Comparison of ENCODE assay signal across 26 mouse cellular contexts in the genomic region with DNA sequence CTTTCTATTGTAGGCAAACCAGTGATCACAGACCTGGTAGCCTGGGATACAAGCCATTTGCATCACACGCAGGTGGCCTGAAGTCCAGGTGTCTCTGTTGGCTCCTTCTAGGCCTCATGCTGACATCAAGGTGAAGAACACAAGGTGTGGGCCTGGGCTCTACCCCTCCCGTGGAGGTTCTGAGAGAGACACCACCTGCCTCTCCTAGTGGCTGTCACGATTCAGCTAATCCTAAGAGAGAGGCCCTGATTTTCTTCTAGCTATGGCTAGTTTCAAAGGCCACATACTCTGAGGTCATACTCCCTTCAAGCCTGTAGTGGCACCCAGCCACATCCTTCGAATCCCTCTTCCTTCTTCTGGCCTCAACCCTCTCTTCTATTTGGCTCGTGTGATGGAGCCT. TPM values are rescaled to one million over a fixed set of nuclear protein-coding genes. Genes with fewer than 3 reads are reported as not detected.
A peak's percentile ranks its signal among the peaks of the same experiment; 100 is the strongest.
DNase-seq lines count a peak whose midpoint lies in the region; ATAC-seq lines count a peak whose summit lies in the region.
"Had no signal": no experiment of that assay in that cellular context is flagged by ENCODE, and none has a peak within 500 bp of the region (broad histone marks: within the 10 kb centered on the region; RNA-seq: fewer than 3 reads in every experiment).

No protein-coding gene starts in this region.

- WGBS in midbrain, embryonic 10.5 days, result 76% methylated on average over 5 of the region's 5 CpGs
- 72% methylated on average over 5 of the region's 5 CpGs for WGBS in midbrain, embryonic 14.5 days

- H3K4me2 ChIP-seq in midbrain, embryonic 14.5 days (ENCODE audit: low read length), result no peak overlapping the region
- H3K4me2 ChIP-seq: embryonic facial prominence, embryonic 13.5 days; heart, embryonic 11.5 days; liver, embryonic 15.5 days; lung, embryonic 15.5 days had no signal

- no peaks in the 10 kb centered on the region for H3K27me3 ChIP-seq in midbrain, embryonic 10.5 days (ENCODE audit: low read depth, poor library complexity, severe bottlenecking)
- H3K27me3 ChIP-seq in midbrain, embryonic 14.5 days (ENCODE audit: control insufficient read depth, insufficient read depth, low read length), result no peaks in the 10 kb centered on the region
- H3K27me3 ChIP-seq: embryonic facial prominence, embryonic 13.5 days; liver, embryonic 15.5 days; lung, embryonic 15.5 days had no signal

- peak; percentile 4 for DNase-seq in midbrain, embryonic 10.5 days (ENCODE audit: low spot score)
- no peak for DNase-seq in midbrain, embryonic 14.5 days
- DNase-seq in brain, adult 2 months (ENCODE audit: low read depth, low spot score), result peak; percentile 97
- DNase-seq in cerebellum, adult 9-10 months, result peak; percentile 97
- no peak for DNase-seq in adrenal gland, postnatal 4 days (ENCODE audit: low spot score in 2 of 2)
- no peak for DNase-seq in urinary bladder, adult 18-20 months (ENCODE audit: low spot score in 2 of 2)
- DNase-seq: adrenal gland, adult 8-10 months; embryo, embryonic 11 days; gastrocnemius, adult 2 months; heart, postnatal 10 days; kidney, adult 18-20 months; layer of hippocampus, adult 9-11 months; liver; retina, postnatal 1 day had no signal

- peaks cover 5% of the 10 kb centered on the region; the same call in 1 of the 2 replicates for H3K4me1 ChIP-seq in midbrain, embryonic 10.5 days
- H3K4me1 ChIP-seq in midbrain, embryonic 14.5 days (ENCODE audit: control insufficient read depth, insufficient read depth, low read length), result no peaks in the 10 kb centered on the region
- H3K4me1 ChIP-seq: liver, embryonic 15.5 days; lung, embryonic 15.5 days had no signal

- no peaks in the 10 kb centered on the region for H3K9me3 ChIP-seq in midbrain, embryonic 10.5 days (replicated peaks)
- no peaks in the 10 kb centered on the region for H3K9me3 ChIP-seq in midbrain, embryonic 14.5 days (ENCODE audit: control insufficient read depth, low read length)
- H3K9me3 ChIP-seq: embryonic facial prominence, embryonic 13.5 days; liver, embryonic 15.5 days; lung, embryonic 15.5 days had no signal

- H3K36me3 ChIP-seq in midbrain, embryonic 10.5 days, result no peaks in the 10 kb centered on the region
- H3K36me3 ChIP-seq in midbrain, embryonic 14.5 days (ENCODE audit: control insufficient read depth, insufficient read depth, low read length), result no peaks in the 10 kb centered on the region
- H3K36me3 ChIP-seq: embryonic facial prominence, embryonic 13.5 days; liver, embryonic 15.5 days; lung, embryonic 15.5 days had no signal

- H3K4me3 ChIP-seq in midbrain, embryonic 10.5 days, result no peak overlapping the region
- H3K4me3 ChIP-seq in midbrain, embryonic 14.5 days (replicated peaks; ENCODE audit: low read depth, low read length), result no peak overlapping the region
- H3K4me3 ChIP-seq: embryonic facial prominence, embryonic 13.5 days; erythroblast, embryonic 14.5 days; gastrocnemius, adult 2 months; left cerebral cortex, adult 2 months; liver, embryonic 15.5 days; lung, embryonic 15.5 days had no signal

- no peak overlapping the region for H3K27ac ChIP-seq in midbrain, embryonic 10.5 days (replicated peaks)
- H3K27ac ChIP-seq in midbrain, embryonic 14.5 days (replicated peaks; ENCODE audit: low read depth, low read length), result no peak overlapping the region
- H3K27ac ChIP-seq: embryonic facial prominence, embryonic 13.5 days; gastrocnemius, adult 2 months; left cerebral cortex, adult 2 months; liver, embryonic 15.5 days; lung, embryonic 15.5 days had no signal

- no peak for ATAC-seq in midbrain, embryonic 14.5 days (ENCODE audit: low FRiP score, low TSS enrichment)
- peak; percentile 77 for ATAC-seq in cerebellum, adult (ENCODE audit: insufficient number of reproducible peaks, low FRiP score, low TSS enrichment)
- no peak for ATAC-seq in megakaryocyte-erythroid progenitor cell, adult 5-6 weeks (replicated peaks; ENCODE audit: low FRiP score, low TSS enrichment, poor library complexity, severe bottlenecking)
- ATAC-seq: activated CD4-positive, CD25-positive, alpha-beta regulatory T cell, adult 4 months; forebrain, embryonic 14.5 days had no signal

- H3K9ac ChIP-seq in midbrain, embryonic 14.5 days (replicated peaks; ENCODE audit: low read length), result no peak overlapping the region
- H3K9ac ChIP-seq: embryonic facial prominence, embryonic 13.5 days; liver, embryonic 15.5 days; lung, embryonic 15.5 days had no signal

RNA-seq across cellular contexts. Expression of a gene that starts 12.2 kb away (rescaled TPM):
- polyA plus RNA-seq in midbrain, embryonic 10.5 days (2016; fragmentation: Nextera tagmentation; extraction: Ambion mirVana), result 5.8 and 6.7 TPM in 2 replicates
- polyA plus RNA-seq in midbrain, embryonic 14.5 days (2014; fragmentation: Nextera tagmentation; extraction: Ambion mirVana), result 62.5 and 79.2 TPM in 2 replicates
- 1 to 10 TPM; 7.3 to 8.2 TPM for total RNA-seq in adrenal gland, postnatal 4 days (2021)
- 0.37 TPM in 1 of 2 replicates, not detected in the other for total RNA-seq in megakaryocyte-erythroid progenitor cell, adult 5-6 weeks (2014; fragmentation: Nextera tagmentation)
- total RNA-seq in megakaryocyte-erythroid progenitor cell, adult 5-6 weeks (2017), result 6.8 TPM in 1 of 2 replicates, not detected in the other
- total RNA-seq: MEL had no signal
- polyA plus RNA-seq: C2C12; erythroblast, embryonic 14.5 days had no signal

RNA-seq across cellular contexts. Expression of a gene that starts 52.7 kb away (rescaled TPM):
- 17.6 and 18.0 TPM in 2 replicates for polyA plus RNA-seq in midbrain, embryonic 10.5 days (2016; fragmentation: Nextera tagmentation; extraction: Ambion mirVana)
- polyA plus RNA-seq in midbrain, embryonic 14.5 days (2014; fragmentation: Nextera tagmentation; extraction: Ambion mirVana), result 12.1 and 14.5 TPM in 2 replicates
- 10 to 100 TPM; 14.9 to 16.5 TPM for total RNA-seq in adrenal gland, postnatal 4 days (2021)
- 20.4 and 23.3 TPM in 2 replicates for total RNA-seq in megakaryocyte-erythroid progenitor cell, adult 5-6 weeks (2014; fragmentation: Nextera tagmentation)
- 5.2 and 20.5 TPM in 2 replicates for total RNA-seq in megakaryocyte-erythroid progenitor cell, adult 5-6 weeks (2017)
- total RNA-seq: MEL had no signal
- polyA plus RNA-seq: erythroblast, embryonic 14.5 days had no signal

Comparison
In these comparisons a context has a peak if more than half of its experiments do, and no peak if none do; other contexts are left out.
1. DNase-seq: peak in midbrain, embryonic 10.5 days (single experiment), brain, adult 2 months (single experiment) and cerebellum, adult 9-10 months (single experiment); none in midbrain, embryonic 14.5 days (single experiment), adrenal gland, postnatal 4 days (0 of 2) and urinary bladder, adult 18-20 months (0 of 2).